Mouse (Mus musculus) urinary bladder, adult 18-20 months (tissue): Measurements from ENCODE around the gene Clcnkb.

Experiments
- DNase-seq, 2 experiments: peaks; one replicate each; pipeline ENCODE4 v3.0.0; 2022; ENCODE audit warnings: low spot score in 2 of 2, mixed read lengths in 2 of 2

Clcnkb gene

GRCm38 (mm10) chr4:141433191-141433590 is 17.4 kb upstream of the Clcnkb start:
- DNase-seq: no peak

- DNase-seq: no peak
These were observed 16.9 kb upstream of the Clcnkb start for GRCm38 (mm10) chr4:141432666-141433065.

DNA sequence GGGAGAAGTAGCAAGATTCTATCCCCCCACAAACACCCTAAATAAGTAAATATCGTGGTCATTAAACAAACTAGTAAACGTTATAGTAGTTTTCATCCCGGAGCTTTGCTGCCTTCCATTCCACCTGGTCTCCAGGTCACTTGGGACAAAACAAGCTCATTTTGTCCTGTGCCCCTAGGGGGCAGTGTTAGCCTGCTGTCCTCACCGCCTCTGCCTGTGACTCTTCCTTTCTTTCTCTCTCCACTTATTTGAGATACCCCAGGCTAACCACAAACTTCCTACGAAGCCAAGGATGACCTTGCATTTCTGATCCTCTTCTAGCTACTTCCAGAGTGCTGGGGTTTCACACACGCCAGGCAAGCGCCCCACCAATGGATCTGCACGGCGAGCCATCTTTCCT is 15.2 kb upstream of the Clcnkb start:
- DNase-seq: peak; percentile 53 to 60

- DNase-seq: no peak
These were observed 14.0 kb upstream of the Clcnkb start for GRCm38 (mm10) chr4:141429847-141430246.

- no peak for DNase-seq
These were observed 13.6 kb upstream of the Clcnkb start for GRCm38 (mm10) chr4:141429381-141429780.

GRCm38 (mm10) chr4:141427921-141428320 is 12.1 kb upstream of the Clcnkb start:
- DNase-seq: no peak

GRCm38 (mm10) chr4:141426796-141427745 is 11.3 kb upstream of the Clcnkb start:
- no peak for DNase-seq

GRCm38 (mm10) chr4:141425484-141426479 is 10.0 kb upstream of the Clcnkb start:
- no peak for DNase-seq

- DNase-seq: no peak
These were observed 8.0 kb upstream of the Clcnkb start for GRCm38 (mm10) chr4:141423691-141424431.

GRCm38 (mm10) chr4:141423288-141423687 is 7.5 kb upstream of the Clcnkb start:
- DNase-seq: no peak

GRCm38 (mm10) chr4:141422841-141423240 is 7.0 kb upstream of the Clcnkb start:
- DNase-seq: no peak

- DNase-seq: peak in 1 of 2 experiments; percentile 56
These were observed 5.6 kb upstream of the Clcnkb start for GRCm38 (mm10) chr4:141421423-141421822.

DNA sequence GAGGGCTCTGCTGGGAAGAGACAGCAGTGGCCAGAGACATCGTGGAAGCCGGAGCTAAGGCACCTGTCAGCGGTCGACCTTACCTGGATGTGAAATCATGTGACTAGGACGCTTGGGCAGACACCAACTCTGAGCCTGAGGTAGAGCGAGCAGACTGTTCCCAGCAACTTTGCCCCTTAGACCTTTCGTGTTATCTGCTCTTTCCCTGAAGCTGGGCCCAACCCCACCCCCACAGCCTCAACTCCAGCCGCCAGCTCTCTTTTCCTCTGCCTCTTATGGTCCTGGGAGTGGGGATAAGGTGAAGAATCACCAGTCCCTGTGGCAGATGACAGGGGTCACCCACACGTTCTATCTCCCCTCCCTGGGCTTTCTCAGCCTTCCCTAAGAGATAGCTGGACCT is 5.1 kb upstream of the Clcnkb start:
- DNase-seq: no peak

GRCm38 (mm10) chr4:141420192-141420829 is 4.5 kb upstream of the Clcnkb start, which contains the start of gene Hspb7:
TSS of gene Hspb7 (plus strand) at chr4:141420779.
- DNase-seq: no peak

DNA sequence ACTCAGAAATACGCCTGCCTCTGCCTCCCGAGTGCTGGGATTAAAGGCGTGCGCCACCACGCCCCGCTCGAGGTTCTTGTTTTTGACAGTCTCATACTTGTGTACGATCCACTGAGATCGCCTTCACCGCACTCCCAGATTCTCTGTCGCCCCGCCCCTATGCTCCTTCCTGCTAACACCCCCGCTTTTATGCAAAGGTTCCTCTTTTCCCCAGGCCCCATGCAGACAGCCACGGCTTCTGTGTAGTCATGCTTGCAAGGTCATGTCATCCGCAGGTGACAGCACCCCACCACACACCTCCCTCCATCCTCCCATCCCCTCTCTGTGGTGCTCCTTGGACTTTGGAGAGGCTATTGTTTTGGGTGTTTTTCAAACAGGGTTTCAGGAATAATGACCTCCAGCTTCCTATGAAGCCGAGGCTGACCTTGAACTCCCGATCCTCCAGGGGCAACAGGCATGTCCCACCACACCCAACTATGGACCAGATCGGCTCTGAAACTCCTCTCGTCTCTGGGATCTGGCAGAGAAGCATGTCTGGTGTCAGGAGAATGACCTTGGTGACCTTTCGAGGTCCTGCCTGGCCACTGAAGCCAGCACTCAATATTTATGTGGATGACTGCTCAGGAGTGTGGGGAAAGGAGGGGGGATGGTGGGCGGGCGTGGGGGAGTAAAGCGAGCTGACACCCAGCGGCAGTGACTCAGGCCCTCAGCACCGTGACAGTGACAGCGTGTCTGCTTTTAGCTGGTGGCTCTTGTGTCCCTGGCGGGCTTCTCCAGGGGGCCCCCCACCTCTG is 3.8 kb upstream of the Clcnkb start:
- no peak for DNase-seq

DNA sequence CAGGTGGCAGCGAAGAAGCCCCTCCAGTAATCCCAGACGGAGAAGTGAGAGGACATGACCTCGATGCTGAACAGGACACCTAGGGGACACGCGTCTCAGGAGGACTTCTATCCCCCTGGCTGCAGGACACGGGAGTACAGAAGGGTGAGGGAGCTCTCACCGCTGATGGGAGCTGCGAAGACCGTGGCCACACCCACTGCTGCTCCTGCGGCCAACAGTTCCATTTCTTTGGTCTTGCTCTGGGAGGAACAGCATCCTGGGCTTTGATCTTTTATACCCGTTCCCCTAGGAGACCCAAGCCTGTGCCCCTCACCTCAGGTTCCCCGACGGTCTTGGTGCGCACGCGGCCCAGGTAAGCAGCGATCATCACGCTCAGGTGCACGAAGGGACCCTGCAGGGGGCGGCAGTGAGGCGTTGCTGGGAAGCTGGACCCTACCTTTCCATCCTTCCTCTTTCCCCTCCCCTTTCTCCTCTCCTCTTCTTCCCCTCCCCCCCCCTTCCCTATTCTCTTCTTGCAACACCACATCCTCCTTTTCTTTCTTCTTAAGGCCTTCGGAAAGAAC is 4.3 kb downstream of the Clcnkb start:
- DNase-seq: no peak

DNA sequence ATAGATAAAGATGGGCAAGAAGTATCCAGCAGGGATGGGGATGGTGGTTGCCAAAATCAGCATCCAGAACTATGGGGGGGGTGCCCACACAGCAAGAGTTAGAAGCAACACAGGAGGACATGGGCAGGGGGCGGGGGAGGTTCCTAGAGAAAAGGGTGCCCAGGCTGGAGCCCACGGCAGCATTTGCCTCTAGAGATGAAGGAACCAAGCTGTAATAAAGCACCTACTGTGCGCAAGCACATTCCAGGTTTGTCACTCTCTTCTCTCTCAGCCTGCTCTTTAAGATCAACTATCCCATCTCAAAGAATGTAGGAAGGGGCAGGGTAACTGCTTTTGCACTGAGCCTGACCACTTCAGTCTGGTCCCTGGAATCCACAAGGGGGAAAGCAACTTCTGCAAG is 7.2 kb downstream of the Clcnkb start:
- no peak for DNase-seq

GRCm38 (mm10) chr4:141406516-141407299 is 9.1 kb downstream of the Clcnkb start:
- peak in 1 of 2 experiments; percentile 40 for DNase-seq

GRCm38 (mm10) chr4:141405314-141405622 is 10.5 kb downstream of the Clcnkb start:
- no peak for DNase-seq
